Mouse (Mus musculus): ENCODE data around the gene Slx. TPM values are rescaled to one million over a fixed set of nuclear protein-coding genes. Genes with fewer than 3 reads are reported as not detected.
"Not testable (repeated sequence)": the region's sequence is repeated elsewhere in the genome, so short reads cannot be mapped to it uniquely, and the experiment has no call there.

Gene Slx
- not detected in 2 replicates for polyA plus RNA-seq (2015; fragmentation: Nextera tagmentation; extraction: Ambion mirVana)

DNA sequence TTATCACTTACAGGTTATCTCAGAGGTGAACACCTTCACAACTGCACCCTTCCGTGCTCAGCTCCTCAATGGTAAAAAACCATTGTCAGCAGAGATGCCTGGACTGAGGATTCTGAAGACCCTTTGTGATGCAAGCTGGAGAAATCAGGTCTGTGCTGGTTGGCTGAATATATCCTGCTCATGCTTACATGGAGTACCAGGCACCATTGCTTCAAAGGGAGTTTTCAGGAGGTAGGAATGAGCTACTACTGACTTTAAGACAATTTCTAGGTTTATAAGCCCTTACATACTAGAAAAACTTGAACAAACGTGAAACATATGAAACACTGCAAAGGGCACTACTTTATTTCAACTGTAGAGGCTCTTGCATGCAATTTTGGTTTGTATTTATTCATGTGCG lies at the start of gene Slx:
Gene Slx (minus strand): TSS at position 101 of the 400 bp plus-strand sequence.
- not testable (repeated sequence) for ATAC-seq; H3K4me1 ChIP-seq (replicated peaks); H3K4me2 ChIP-seq (replicated peaks); H3K4me3 ChIP-seq (replicated peaks); H3K9me3 ChIP-seq; H3K27ac ChIP-seq; H3K9ac ChIP-seq; H3K36me3 ChIP-seq; H3K27me3 ChIP-seq (replicated peaks)
- WGBS: 59% methylated on average over 3 of the region's 3 CpGs

Other genes starting within 250 kb of the Slx start
- gene Gm2030, start 235.5 kb downstream of the Slx start, polyA plus RNA-seq (2015; fragmentation: Nextera tagmentation; extraction: Ambion mirVana): not detected in 2 replicates
- gene Gm14525, start 157.1 kb upstream of the Slx start, polyA plus RNA-seq (2015; fragmentation: Nextera tagmentation; extraction: Ambion mirVana): not detected in 2 replicates